Mouse (Mus musculus): Measurements from ENCODE around the gene Surf1. TPM values are rescaled to one million over a fixed set of nuclear protein-coding genes. Genes with fewer than 3 reads are reported as not detected.

Surf1 gene
- polyA plus RNA-seq, 1 experiment from 2014 or later: 54.0 TPM

GRCm38 (mm10) chr2:26864879-26865278 is 51.5 kb downstream of the Surf1 start, which contains the start of gene Abo:
Gene Abo, minus strand, starts transcription at chr2:26864979.
- DNase-seq (ENCODE audit: low spot score, missing footprints) (no peak), ATAC-seq (ENCODE audit: low FRiP score) (no peak)
- Histone ChIP-seq H3K36me3 (ENCODE audit: control insufficient read depth, insufficient read depth, low read length) (no peaks in the 10 kb centered on the region), H3K4me1 (ENCODE audit: control insufficient read depth, insufficient read depth, low read length) (no peaks in the 10 kb centered on the region), H3K4me3 (ENCODE audit: low read depth, low read length) (no peak within 1 kb of the TSS), H3K27me3 (ENCODE audit: control insufficient read depth, insufficient read depth, low read length) (no peaks in the 10 kb centered on the region), H3K9me3 (ENCODE audit: control insufficient read depth, low read length) (no peaks in the 10 kb centered on the region), H3K4me2 (no peak within 1 kb of the TSS), H3K27ac (ENCODE audit: low read depth, low read length) (no peak within 1 kb of the TSS), H3K9ac (ENCODE audit: low read length) (no peak within 1 kb of the TSS)
- 67% methylated on average over 3 of the region's 3 CpGs for WGBS

Other genes starting within 250 kb of the Surf1 start
- not detected in 2 replicates for gene Lcn4, start 245.2 kb downstream of the Surf1 start, polyA plus RNA-seq (2014; fragmentation: Nextera tagmentation; extraction: Ambion mirVana)
- gene Abo, start 51.6 kb downstream of the Surf1 start, polyA plus RNA-seq (2014; fragmentation: Nextera tagmentation; extraction: Ambion mirVana): not detected in 2 replicates
- 11.6 and 15.2 TPM in 2 replicates for gene Surf6, start 13.7 kb downstream of the Surf1 start, polyA plus RNA-seq (2014; fragmentation: Nextera tagmentation; extraction: Ambion mirVana)
- 96.5 and 99.5 TPM in 2 replicates for gene Med22, start 5.9 kb downstream of the Surf1 start, polyA plus RNA-seq (2014; fragmentation: Nextera tagmentation; extraction: Ambion mirVana)
- gene Rpl7a, start 5.8 kb downstream of the Surf1 start, polyA plus RNA-seq (2014; fragmentation: Nextera tagmentation; extraction: Ambion mirVana): 631 and 654 TPM in 2 replicates
- gene Surf2, start 163 bp downstream of the Surf1 start, polyA plus RNA-seq (2014; fragmentation: Nextera tagmentation; extraction: Ambion mirVana): 46.5 and 48.4 TPM in 2 replicates
- 137 and 139 TPM in 2 replicates for gene Surf4, start 17.4 kb upstream of the Surf1 start, polyA plus RNA-seq (2014; fragmentation: Nextera tagmentation; extraction: Ambion mirVana)
- gene Stkld1, start 17.5 kb upstream of the Surf1 start, polyA plus RNA-seq (2014; fragmentation: Nextera tagmentation; extraction: Ambion mirVana): 0.07 TPM in 1 of 2 replicates, not detected in the other
- gene Rexo4, start 47.9 kb upstream of the Surf1 start, polyA plus RNA-seq (2014; fragmentation: Nextera tagmentation; extraction: Ambion mirVana): 50.4 and 51.4 TPM in 2 replicates
- gene Adamts13, start 56.9 kb upstream of the Surf1 start, polyA plus RNA-seq (2014; fragmentation: Nextera tagmentation; extraction: Ambion mirVana): not detected in 2 replicates
- 87.6 and 93.8 TPM in 2 replicates for gene Cacfd1, start 93.4 kb upstream of the Surf1 start, polyA plus RNA-seq (2014; fragmentation: Nextera tagmentation; extraction: Ambion mirVana)
- gene Slc2a6, start 111.5 kb upstream of the Surf1 start, polyA plus RNA-seq (2014; fragmentation: Nextera tagmentation; extraction: Ambion mirVana): 1.2 and 1.6 TPM in 2 replicates
- gene Mymk, start 155.6 kb upstream of the Surf1 start, polyA plus RNA-seq (2014; fragmentation: Nextera tagmentation; extraction: Ambion mirVana): not detected in 2 replicates
- 3.9 and 5.9 TPM in 2 replicates for gene Adamtsl2, start 162.8 kb upstream of the Surf1 start, polyA plus RNA-seq (2014; fragmentation: Nextera tagmentation; extraction: Ambion mirVana)
- gene Fam163b, start 226.0 kb upstream of the Surf1 start, polyA plus RNA-seq (2014; fragmentation: Nextera tagmentation; extraction: Ambion mirVana): 0.10 and 0.15 TPM in 2 replicates
- 0.48 TPM in 1 of 2 replicates, not detected in the other for gene Dbh, start 248.7 kb upstream of the Surf1 start, polyA plus RNA-seq (2014; fragmentation: Nextera tagmentation; extraction: Ambion mirVana)

All from midbrain, embryonic 11.5 days (tissue).